Mouse (Mus musculus) macrophage (primary cell): ENCODE results near the gene Aox2. TPM values are rescaled to one million over a fixed set of nuclear protein-coding genes. Genes with fewer than 3 reads are reported as not detected.

Experiments used
- H3K27ac ChIP-seq: fragments of 350-480 bp; formaldehyde crosslinking; 2 replicates; pipeline ENCODE4 v1.9.0; 2021
- H3K36me3 ChIP-seq: fragments of 350-480 bp; formaldehyde crosslinking; 2 replicates; pipeline ENCODE4 v1.9.0; 2021; ENCODE audit errors: inconsistent target
- H3K4me3 ChIP-seq: fragments of 350-480 bp; formaldehyde crosslinking; 2 replicates; pipeline ENCODE4 v1.9.0; 2021; ENCODE audit errors: inconsistent target
- H3K79me2 ChIP-seq: fragments of 350-480 bp; formaldehyde crosslinking; 2 replicates; pipeline ENCODE4 v1.9.0; 2021; ENCODE audit errors: inconsistent target
- WGBS: methylation state at CpG from one replicate; pipeline ENCODE4 v1.1.7; 2026; ENCODE audit warnings: inconsistent platforms; ENCODE audit not compliant: missing documents; 5-methylcytosine and 5-hydroxymethylcytosine counted together
- polyA plus RNA-seq: library from polyadenylated mRNA; stranded (reverse); fragments of 250-400 nt; gene quantifications from 3 replicates; pipeline ENCODE4 v1.2.4, GENCODE M21; 2018; ENCODE audit warnings: inconsistent platforms

Aox2 gene
- polyA plus RNA-seq, 1 experiment from 2014 or later: 0.01 TPM

DNA sequence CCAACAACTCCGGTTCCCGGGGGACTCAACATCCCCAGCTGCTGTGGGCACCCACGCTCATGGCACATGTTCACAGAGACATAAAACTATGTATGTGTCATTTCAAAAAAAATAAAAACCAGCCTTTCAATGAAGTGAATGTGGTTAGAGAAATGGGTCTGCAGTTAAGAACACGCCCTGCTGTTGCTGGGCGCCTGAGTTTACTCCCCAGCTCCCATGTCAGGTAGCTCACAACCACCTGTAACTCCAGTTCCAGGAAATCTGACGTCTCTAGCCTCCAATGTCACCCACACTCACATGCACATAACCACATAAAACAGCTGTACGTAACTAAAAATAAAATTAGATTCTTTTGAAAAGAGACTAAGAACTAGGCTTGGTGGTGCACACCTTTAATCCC lies 22.9 kb downstream of the Aox2 start:
- no peak overlapping the region for H3K4me3 ChIP-seq
- H3K36me3 ChIP-seq: no peaks in the 10 kb centered on the region
- no peaks in the 10 kb centered on the region for H3K79me2 ChIP-seq
- no peak overlapping the region for H3K27ac ChIP-seq
- WGBS: 84% methylated on average over 7 of the region's 7 CpGs

DNA sequence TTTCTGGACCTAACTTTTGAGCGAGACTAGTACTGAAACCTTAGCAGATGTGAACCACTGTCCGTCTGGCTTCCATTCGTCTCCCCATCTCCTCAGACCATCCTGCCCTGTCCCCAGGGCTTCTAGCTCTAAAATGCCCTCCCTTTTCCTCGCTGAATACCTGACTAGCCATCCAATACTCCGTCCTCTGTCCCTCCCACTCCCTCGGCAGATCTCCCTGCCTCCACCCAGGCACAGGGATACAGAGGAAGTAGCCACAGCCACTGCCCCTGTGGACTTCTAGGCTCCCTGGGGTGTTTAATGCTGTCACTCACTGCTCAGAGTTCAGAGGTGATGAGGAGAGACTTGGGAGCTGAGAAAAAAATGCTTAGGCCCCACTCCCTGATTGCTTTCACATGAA lies 23.9 kb downstream of the Aox2 start:
- no peak overlapping the region for H3K4me3 ChIP-seq
- no peaks in the 10 kb centered on the region for H3K36me3 ChIP-seq
- WGBS: 94% methylated on average over 6 of the region's 6 CpGs
- no peak overlapping the region for H3K27ac ChIP-seq
- H3K79me2 ChIP-seq: no peaks in the 10 kb centered on the region

DNA sequence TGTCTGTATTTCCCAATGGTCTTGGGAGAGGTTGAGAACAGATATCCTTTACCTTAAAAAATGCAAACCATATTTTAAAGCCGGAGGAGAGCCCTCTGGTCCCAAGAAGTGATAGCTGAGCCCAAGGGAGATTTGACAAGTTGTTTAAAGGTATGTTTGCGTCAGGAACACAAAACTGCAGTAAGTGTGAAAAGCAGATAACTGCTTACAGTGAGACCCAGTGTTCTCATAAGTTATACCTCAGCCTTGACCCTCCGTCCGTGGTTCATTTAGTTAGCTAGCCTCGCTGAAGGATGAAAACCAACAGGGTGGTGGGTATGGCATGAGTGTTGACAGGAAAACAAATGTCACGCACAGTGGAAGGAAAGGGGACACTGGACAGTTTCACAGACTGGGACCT lies 24.9 kb downstream of the Aox2 start:
- no peaks in the 10 kb centered on the region for H3K36me3 ChIP-seq
- H3K4me3 ChIP-seq: no peak overlapping the region
- H3K27ac ChIP-seq: no peak overlapping the region
- 85% methylated on average over 6 of the region's 6 CpGs for WGBS
- no peaks in the 10 kb centered on the region for H3K79me2 ChIP-seq

DNA sequence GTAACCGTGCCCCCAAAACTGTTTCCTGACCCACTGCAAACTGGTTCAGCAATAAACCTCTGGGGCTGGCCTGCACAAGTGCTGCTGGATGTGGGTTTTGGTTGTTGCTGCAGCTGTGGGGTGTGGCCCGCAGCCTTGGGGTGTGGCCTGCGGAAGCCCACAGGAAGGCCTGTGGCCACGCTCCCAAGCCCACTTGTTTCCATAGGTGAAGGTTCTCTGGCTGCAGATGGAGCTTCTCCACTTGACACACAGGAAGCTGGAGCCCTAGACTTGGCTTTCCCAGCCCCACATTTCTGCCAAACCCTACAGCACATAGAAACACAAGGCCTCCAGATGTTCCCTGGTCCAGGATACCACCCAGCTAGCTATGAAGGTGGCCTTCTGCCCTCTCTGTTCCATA lies 25.6 kb downstream of the Aox2 start:
- Histone ChIP-seq H3K4me3 (no peak overlapping the region), H3K79me2 (no peaks in the 10 kb centered on the region), H3K36me3 (no peaks in the 10 kb centered on the region), H3K27ac (no peak overlapping the region)
- 19% methylated on average over 4 of the region's 4 CpGs for WGBS

DNA sequence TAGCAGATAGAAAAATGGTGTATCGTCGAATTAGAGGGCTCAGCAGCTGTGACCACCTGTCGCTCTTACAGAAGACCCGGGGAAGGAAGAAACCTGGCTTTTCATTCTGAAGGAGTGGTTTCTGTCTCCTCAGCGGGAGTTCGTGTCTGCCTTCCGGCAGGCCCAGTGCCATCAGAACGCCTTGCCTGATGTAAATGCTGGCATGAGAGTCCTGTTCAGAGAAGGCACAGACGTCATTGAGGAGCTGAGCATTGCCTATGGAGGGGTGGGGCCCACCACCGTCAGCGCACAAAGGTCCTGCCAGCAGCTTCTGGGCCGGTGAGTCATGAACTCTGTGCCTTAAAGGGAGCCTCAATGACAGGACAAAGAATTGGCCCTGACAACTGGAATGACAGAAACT lies 26.2 kb downstream of the Aox2 start:
- no peak overlapping the region for H3K27ac ChIP-seq
- WGBS: 50% methylated on average over 12 of the region's 12 CpGs
- H3K79me2 ChIP-seq: no peaks in the 10 kb centered on the region
- no peak overlapping the region for H3K4me3 ChIP-seq
- H3K36me3 ChIP-seq: no peaks in the 10 kb centered on the region

DNA sequence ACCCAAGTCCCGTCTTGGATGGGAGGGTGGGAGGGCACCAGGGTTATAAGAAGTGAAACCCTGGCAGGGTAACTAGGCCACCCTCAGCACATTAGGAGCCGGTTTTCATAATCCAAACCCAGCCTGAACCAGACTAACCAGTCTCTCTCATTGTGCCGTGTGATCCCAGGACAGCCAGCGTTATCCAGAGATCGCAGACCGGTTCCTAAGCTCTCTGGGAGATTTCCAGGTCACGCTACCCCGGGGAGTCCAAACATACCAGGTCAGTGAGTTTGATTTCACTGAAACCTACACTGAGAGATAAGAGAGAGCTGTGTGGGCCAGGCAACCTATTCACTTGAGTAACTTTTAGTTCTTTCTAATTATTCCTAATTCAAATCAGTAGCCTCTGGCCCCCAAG lies 29.1 kb downstream of the Aox2 start:
- H3K27ac ChIP-seq: no peak overlapping the region
- whole genome bisulfite sequencing: 89% methylated on average over 8 of the region's 8 CpGs
- no peaks in the 10 kb centered on the region for H3K79me2 ChIP-seq
- H3K36me3 ChIP-seq: no peaks in the 10 kb centered on the region
- H3K4me3 ChIP-seq: no peak overlapping the region

DNA sequence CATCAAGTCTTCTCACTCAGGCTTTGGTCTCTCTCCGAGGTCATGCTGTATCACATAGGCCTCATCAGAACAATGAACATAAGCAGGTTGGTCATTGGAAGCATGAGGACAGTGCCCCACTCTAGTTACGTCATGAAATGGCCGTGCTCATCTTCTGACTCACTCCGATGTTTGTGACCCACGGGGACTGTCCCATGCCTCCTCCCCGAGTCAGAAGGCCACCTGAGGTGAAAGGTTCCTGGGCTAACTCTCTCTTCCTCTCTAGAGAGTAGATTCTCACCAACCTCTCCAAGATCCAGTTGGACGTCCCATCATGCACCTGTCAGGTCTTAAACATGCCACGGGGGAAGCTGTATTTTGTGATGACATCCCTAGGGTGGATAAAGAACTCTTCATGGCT lies 30.5 kb downstream of the Aox2 start:
- Histone ChIP-seq H3K79me2 (no peaks in the 10 kb centered on the region), H3K4me3 (no peak overlapping the region), H3K36me3 (no peaks in the 10 kb centered on the region), H3K27ac (no peak overlapping the region)
- WGBS: 83% methylated on average over 8 of the region's 8 CpGs

DNA sequence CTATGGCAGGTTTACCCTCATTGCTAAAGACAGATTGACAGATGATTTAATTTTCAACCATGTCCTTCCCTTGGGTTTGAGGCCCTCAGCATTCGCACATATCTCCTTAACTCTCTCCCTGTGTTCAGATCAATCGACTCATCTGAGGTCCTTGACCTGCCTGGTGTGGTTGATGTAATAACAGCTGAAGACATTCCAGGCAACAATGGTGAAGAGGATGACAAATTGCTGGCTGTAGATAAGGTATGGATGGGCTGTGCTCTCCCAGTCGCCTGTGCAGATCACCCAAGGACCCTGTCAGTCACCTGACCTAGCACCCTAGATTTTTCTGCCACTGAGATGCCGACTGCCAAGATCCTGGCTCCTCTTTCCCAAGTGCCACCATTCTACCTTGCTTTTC lies 31.7 kb downstream of the Aox2 start:
- no peak overlapping the region for H3K27ac ChIP-seq
- H3K4me3 ChIP-seq: no peak overlapping the region
- no peaks in the 10 kb centered on the region for H3K36me3 ChIP-seq
- no peaks in the 10 kb centered on the region for H3K79me2 ChIP-seq
- WGBS: 95% methylated on average over 4 of the region's 4 CpGs

DNA sequence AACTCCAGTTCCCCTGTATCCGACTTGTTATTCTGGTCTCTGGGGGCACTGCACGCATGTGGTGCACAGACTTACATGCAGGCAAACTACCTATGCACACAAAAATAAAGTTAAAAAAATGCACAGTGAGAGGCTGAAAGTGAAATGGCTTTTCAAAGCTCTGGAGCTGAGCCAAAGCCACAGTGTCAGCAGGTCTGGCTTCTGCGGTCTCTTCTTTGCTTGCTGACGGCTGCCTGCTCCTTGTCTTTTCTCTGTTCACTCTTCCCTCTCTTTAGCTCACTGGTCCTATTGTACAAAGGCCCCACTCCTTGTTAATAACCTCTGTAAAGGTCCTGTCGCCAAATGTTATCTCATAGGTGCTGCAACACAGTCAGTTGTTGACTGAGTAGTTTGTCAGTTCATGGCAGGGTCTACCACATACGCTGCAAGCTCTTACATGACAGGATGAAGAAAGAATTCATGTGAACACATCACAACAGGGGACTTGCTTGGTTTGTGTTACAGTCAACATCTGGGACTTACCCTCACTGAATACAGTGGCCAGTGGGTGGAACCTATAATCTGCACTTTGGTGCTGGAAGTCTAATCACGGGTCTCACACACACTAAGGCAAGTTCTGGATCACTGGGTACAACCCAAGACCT lies 33.2 kb downstream of the Aox2 start:
- no peak overlapping the region for H3K27ac ChIP-seq
- 37% methylated on average over 7 of the region's 7 CpGs for WGBS
- no peaks in the 10 kb centered on the region for H3K36me3 ChIP-seq
- H3K79me2 ChIP-seq: no peaks in the 10 kb centered on the region
- no peak overlapping the region for H3K4me3 ChIP-seq

DNA sequence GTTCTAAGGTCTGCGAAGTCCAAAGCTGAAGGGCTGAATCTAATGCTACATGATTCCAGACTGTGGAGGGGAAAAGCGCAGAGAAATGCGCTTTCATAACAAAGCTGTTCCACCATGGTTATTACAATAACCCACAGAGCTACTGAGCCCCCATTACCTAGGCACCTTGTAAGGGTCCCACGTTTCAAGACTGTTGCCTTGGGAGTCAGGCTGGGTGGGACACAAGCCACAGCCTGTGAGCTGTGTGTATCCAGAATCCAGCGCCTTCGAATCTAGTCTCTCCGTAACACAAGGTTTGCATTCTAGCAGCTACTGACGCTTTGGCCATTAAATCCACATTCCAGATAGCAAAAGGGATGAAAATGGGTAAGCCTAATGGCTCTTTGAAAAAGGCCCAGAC lies 35.0 kb downstream of the Aox2 start:
- 98% methylated on average over 8 of the region's 8 CpGs for WGBS
- Histone ChIP-seq H3K79me2 (no peaks in the 10 kb centered on the region), H3K27ac (no peak overlapping the region), H3K36me3 (no peaks in the 10 kb centered on the region), H3K4me3 (no peak overlapping the region)

DNA sequence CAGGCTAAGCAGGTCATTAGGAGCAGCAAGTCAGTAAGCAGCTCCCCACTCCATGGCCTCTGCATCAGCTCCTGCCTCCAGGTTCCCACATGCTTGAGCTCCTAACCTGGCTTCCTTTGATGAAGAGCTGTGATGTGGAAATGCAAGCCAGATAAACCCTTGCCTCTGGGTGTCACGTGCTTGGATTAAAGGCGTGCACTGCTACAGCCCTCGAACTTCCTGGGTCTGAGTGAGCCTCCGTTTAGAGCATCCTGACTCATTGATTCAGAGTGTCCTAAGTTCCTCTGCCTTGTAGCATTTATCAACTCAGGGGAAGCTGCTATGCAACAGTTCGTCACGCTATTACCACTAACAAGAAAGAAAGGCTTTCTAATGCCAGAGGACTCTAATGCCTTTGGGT lies 37.4 kb downstream of the Aox2 start:
- H3K36me3 ChIP-seq: no peaks in the 10 kb centered on the region
- H3K27ac ChIP-seq: no peak overlapping the region
- 46% methylated on average over 6 of the region's 6 CpGs for WGBS
- no peak overlapping the region for H3K4me3 ChIP-seq
- H3K79me2 ChIP-seq: no peaks in the 10 kb centered on the region

DNA sequence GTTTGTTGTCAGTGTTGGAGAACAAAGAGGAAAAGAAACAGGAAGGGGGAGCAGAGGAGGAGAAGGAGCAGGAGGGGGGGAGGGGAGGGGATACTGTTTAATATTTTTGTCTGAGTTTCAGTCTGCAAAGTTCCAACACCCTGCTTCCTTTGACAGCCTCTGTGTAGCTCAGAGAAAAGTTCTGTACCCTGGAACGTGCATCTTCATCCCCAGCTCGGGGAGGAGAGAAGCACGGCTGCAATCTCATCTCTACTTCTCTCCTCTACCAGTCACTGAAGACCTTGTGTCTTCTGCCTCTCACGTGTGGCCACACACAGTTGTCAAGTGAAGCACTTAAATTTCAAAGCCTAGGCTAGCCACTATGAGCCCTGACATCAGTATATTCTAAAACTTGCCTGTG lies 55.1 kb downstream of the Aox2 start:
- 24% methylated on average over 4 of the region's 4 CpGs for WGBS
- H3K36me3 ChIP-seq: no peaks in the 10 kb centered on the region
- H3K79me2 ChIP-seq: no peaks in the 10 kb centered on the region
- no peak overlapping the region for H3K4me3 ChIP-seq
- H3K27ac ChIP-seq: no peak overlapping the region

DNA sequence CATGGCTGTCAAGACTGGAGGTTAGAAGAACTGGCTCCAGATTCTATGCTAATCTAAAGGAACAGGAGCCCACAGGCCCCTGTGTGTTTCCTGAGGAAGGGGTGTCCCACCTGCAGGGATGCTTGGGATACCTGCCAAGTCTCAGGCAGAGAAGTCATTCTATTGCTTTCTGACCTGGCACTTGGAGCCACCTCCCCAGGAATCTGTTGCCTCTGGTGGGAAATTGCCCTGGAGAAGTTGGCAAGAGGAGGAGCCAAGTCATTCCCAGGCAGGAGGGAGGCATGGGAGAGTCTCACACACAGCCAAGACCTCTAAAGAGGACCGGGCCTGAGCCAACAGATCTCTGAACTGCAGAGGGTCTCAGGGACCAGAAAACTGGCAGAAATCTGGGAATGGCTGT lies 61.8 kb downstream of the Aox2 start:
- WGBS: 85% methylated on average over 1 of the region's 1 CpGs
- no peaks in the 10 kb centered on the region for H3K36me3 ChIP-seq
- no peak overlapping the region for H3K27ac ChIP-seq
- H3K79me2 ChIP-seq: no peaks in the 10 kb centered on the region
- no peak overlapping the region for H3K4me3 ChIP-seq

DNA sequence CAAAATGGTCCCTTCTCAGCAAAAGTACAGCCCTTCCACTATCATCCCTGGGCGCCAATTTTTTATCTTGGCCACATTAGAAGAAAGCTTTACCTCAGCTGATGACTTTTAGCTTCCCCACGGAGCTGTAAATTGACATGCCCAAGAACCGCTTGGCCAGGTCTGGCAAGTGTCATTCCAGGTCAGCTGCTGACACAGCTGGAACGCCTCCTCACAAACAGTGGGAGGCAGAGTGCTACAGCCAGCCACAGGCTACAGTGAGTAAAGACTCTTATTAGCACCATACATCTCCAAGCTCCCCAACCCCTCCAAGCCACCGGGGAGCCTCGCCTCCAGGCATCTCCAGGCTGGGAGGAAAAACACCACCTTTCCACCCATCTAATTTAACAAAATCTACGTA lies 63.5 kb downstream of the Aox2 start:
- Histone ChIP-seq H3K79me2 (no peaks in the 10 kb centered on the region), H3K4me3 (no peak overlapping the region), H3K27ac (no peak overlapping the region), H3K36me3 (no peaks in the 10 kb centered on the region)
- 92% methylated on average over 6 of the region's 7 CpGs for WGBS

DNA sequence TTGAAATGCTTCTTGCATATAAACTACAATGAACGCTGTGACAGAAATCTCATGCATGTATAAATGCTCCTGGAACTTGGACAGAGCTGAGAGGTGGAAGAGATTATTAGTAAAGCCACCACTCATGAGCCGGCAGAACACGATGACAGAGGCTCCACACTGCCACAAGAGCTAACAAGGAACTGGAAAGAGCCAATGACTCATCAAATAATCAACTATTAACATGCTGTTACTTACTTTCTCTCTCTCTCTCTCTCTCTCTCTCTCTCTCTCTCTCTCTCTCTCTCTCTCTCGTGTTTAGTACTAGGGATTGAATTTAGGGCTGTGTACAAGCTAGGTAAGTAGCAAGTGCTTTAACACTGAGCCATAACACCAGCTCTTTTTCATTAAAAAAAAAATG lies 65.7 kb downstream of the Aox2 start:
- Histone ChIP-seq H3K79me2 (no peaks in the 10 kb centered on the region), H3K36me3 (no peaks in the 10 kb centered on the region), H3K27ac (no peak overlapping the region), H3K4me3 (no peak overlapping the region)
- WGBS: 26% methylated on average over 4 of the region's 4 CpGs

DNA sequence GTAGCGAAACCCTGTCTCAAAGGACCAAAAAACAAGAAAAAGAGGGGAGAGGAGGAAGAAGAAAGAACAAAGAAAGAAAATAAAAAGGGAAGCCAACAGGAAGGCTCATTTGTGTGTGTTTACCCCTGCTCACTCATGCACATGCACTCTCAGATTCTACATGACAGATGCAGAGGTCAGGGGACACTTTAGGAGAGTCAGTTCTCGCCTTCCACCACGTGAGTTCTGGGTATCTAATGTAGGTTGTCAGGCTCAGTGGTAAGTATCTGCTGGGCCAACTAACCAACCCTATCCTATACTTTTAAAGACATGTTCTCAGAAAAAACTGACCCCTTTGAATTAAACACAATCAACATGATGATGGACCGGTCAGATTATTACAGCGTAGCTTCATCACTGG lies 66.4 kb downstream of the Aox2 start:
- no peaks in the 10 kb centered on the region for H3K79me2 ChIP-seq
- WGBS: 92% methylated on average over 5 of the region's 5 CpGs
- H3K4me3 ChIP-seq: no peak overlapping the region
- H3K36me3 ChIP-seq: no peaks in the 10 kb centered on the region
- no peak overlapping the region for H3K27ac ChIP-seq
